Mouse (Mus musculus) hindbrain, embryonic 14.5 days (tissue): ENCODE data around the gene Gsta3. TPM values are rescaled to one million over a fixed set of nuclear protein-coding genes. Genes with fewer than 3 reads are reported as not detected.
"Not testable (repeated sequence)": the region's sequence is repeated elsewhere in the genome, so short reads cannot be mapped to it uniquely, and the experiment has no call there.

ENCODE experiments used
- ATAC-seq: fragments of 200-750 bp; cut with Nextera tagmentation; 2 replicates; pipeline ENCODE4 v1.8.0; 2017; ENCODE audit warnings: moderate number of reproducible peaks, mild to moderate bottlenecking, moderate TSS enrichment, moderate library complexity; ENCODE audit not compliant: low FRiP score
- DNase-seq: peaks from one replicate; pipeline ENCODE4 v3.0.0-alpha.2; 2015; ENCODE audit warnings: low spot score
- H3K27ac ChIP-seq: fragments of 300-500 bp; sonication (generic); 2 replicates; pipeline ENCODE4 v1.5.1; 2014; ENCODE audit warnings: mild to moderate bottlenecking, moderate library complexity
- H3K27me3 ChIP-seq: fragments of 300-500 bp; sonication (generic); 2 replicates; pipeline ENCODE4 v1.6.1; 2014; ENCODE audit warnings: mild to moderate bottlenecking, low read length, mixed read lengths; ENCODE audit not compliant: control insufficient read depth, insufficient read depth
- H3K36me3 ChIP-seq: fragments of 300-500 bp; sonication (generic); replicated peaks from 2 replicates; pipeline ENCODE4 v1.6.1; 2014; ENCODE audit not compliant: control insufficient read depth, insufficient read depth
- H3K4me1 ChIP-seq: fragments of 300-500 bp; sonication (generic); replicated peaks from 2 replicates; pipeline ENCODE4 v1.6.1; 2014; ENCODE audit warnings: antibody characterized with exemption, low read length, mixed read lengths; ENCODE audit not compliant: control insufficient read depth, insufficient read depth
- H3K4me2 ChIP-seq: fragments of 300-500 bp; sonication (generic); replicated peaks from 2 replicates; pipeline ENCODE4 v1.6.1; 2014; ENCODE audit warnings: mild to moderate bottlenecking, moderate library complexity
- H3K4me3 ChIP-seq: fragments of 300-500 bp; sonication (generic); replicated peaks from 2 replicates; pipeline ENCODE4 v1.5.1; 2014; ENCODE audit warnings: mild to moderate bottlenecking, low read length
- H3K9ac ChIP-seq: fragments of 300-500 bp; sonication (generic); 2 replicates; pipeline ENCODE4 v1.6.1; 2014
- H3K9me3 ChIP-seq: fragments of 300-500 bp; sonication (generic); 2 replicates; pipeline ENCODE4 v1.6.1; 2016; ENCODE audit warnings: low read length; ENCODE audit not compliant: control insufficient read depth
- WGBS: fragments of 180-500 bp; shearing (Covaris S2); extraction: QIAGEN DNeasy Blood & Tissue Kit; methylation state at CpG from one replicate; pipeline ENCODE4 v1.1.7; 2014; 5-methylcytosine and 5-hydroxymethylcytosine counted together
- polyA plus RNA-seq: library from polyadenylated mRNA; unstranded; fragments of >200 nt; fragmentation: Nextera tagmentation; extraction: Ambion mirVana; gene quantifications from 2 replicates; pipeline ENCODE4 v1.2.1, GENCODE M21; 2014

Gene Gsta3
- polyA plus RNA-seq, 1 experiment from 2014 or later = 0.51 TPM

- no peak overlapping the region for H3K4me2 ChIP-seq
- no peaks in the 10 kb centered on the region for H3K4me1 ChIP-seq
- DNase-seq = no peak
- H3K9me3 ChIP-seq = no peaks in the 10 kb centered on the region
- WGBS = 92% methylated on average over 10 of the region's 10 CpGs
- no peaks in the 10 kb centered on the region for H3K27me3 ChIP-seq
- H3K27ac ChIP-seq = no peak overlapping the region
- ATAC-seq = no peak
- H3K36me3 ChIP-seq = no peaks in the 10 kb centered on the region
- no peak overlapping the region for H3K9ac ChIP-seq
- H3K4me3 ChIP-seq = no peak overlapping the region
Measured at GRCm38 (mm10) chr1:21252566-21253302, 12.3 kb downstream of the Gsta3 start.

- Histone ChIP-seq H3K36me3 (no peaks in the 10 kb centered on the region), H3K4me1 (no peaks in the 10 kb centered on the region), H3K27ac (no peak overlapping the region), H3K27me3 (no peaks in the 10 kb centered on the region), H3K9me3 (no peaks in the 10 kb centered on the region), H3K4me3 (no peak overlapping the region), H3K4me2 (no peak overlapping the region), H3K9ac (no peak overlapping the region)
- DNase-seq = no peak
- WGBS = 90% methylated on average over 1 of the region's 1 CpGs
- no peak for ATAC-seq
Measured at GRCm38 (mm10) chr1:21253303-21253650, 12.9 kb downstream of the Gsta3 start.

GRCm38 (mm10) chr1:21253856-21254255, 13.5 kb downstream of the Gsta3 start:
- no peaks in the 10 kb centered on the region for H3K4me1 ChIP-seq
- no peak overlapping the region for H3K4me2 ChIP-seq
- no peaks in the 10 kb centered on the region for H3K27me3 ChIP-seq
- no peak overlapping the region for H3K9ac ChIP-seq
- no peak overlapping the region for H3K27ac ChIP-seq
- WGBS = 82% methylated on average over 4 of the region's 4 CpGs
- no peaks in the 10 kb centered on the region for H3K9me3 ChIP-seq
- H3K4me3 ChIP-seq = no peak overlapping the region
- ATAC-seq (no peak), DNase-seq (no peak)
- no peaks in the 10 kb centered on the region for H3K36me3 ChIP-seq

- Histone ChIP-seq H3K27ac (no peak overlapping the region), H3K9ac (no peak overlapping the region), H3K36me3 (no peaks in the 10 kb centered on the region), H3K27me3 (no peaks in the 10 kb centered on the region), H3K4me1 (no peaks in the 10 kb centered on the region), H3K4me3 (no peak overlapping the region), H3K9me3 (no peaks in the 10 kb centered on the region), H3K4me2 (no peak overlapping the region)
- WGBS = 97% methylated on average over 7 of the region's 7 CpGs
- no peak for DNase-seq
- ATAC-seq = no peak
Measured at GRCm38 (mm10) chr1:21255625-21256345, 15.4 kb downstream of the Gsta3 start.

DNA sequence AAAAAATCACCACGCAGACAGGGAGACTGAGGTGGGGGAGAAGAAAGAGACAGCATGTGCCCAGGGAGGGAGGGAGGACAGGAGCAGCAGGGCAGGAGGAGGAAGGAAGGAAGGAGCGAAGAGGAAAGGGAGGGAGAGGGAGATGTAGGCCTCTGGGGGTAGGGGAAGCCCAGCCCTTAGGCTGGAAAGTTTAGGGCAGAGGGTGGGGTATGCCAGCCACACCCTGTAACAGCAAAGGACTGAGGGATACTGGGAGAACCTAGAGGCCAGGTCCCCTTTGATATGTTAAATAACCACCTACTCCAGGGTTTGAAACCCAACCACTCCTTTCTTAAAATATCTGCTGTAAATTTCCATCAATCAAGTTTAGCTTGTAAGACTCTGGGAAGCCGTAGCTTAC, 16.0 kb downstream of the Gsta3 start:
- no peaks in the 10 kb centered on the region for H3K36me3 ChIP-seq
- 65% methylated on average over 3 of the region's 3 CpGs for WGBS
- no peak overlapping the region for H3K4me2 ChIP-seq
- ATAC-seq = no peak
- no peaks in the 10 kb centered on the region for H3K27me3 ChIP-seq
- no peak overlapping the region for H3K27ac ChIP-seq
- no peak overlapping the region for H3K4me3 ChIP-seq
- DNase-seq = no peak
- H3K4me1 ChIP-seq = no peaks in the 10 kb centered on the region
- H3K9me3 ChIP-seq = no peaks in the 10 kb centered on the region
- H3K9ac ChIP-seq = no peak overlapping the region

GRCm38 (mm10) chr1:21256871-21257270, 16.5 kb downstream of the Gsta3 start:
- Histone ChIP-seq H3K36me3 (no peaks in the 10 kb centered on the region), H3K9ac (no peak overlapping the region), H3K4me3 (no peak overlapping the region), H3K27ac (no peak overlapping the region), H3K4me1 (no peaks in the 10 kb centered on the region), H3K27me3 (no peaks in the 10 kb centered on the region), H3K4me2 (no peak overlapping the region), H3K9me3 (no peaks in the 10 kb centered on the region)
- WGBS = 81% methylated on average over 5 of the region's 5 CpGs
- no peak for ATAC-seq
- DNase-seq = no peak

- not testable (repeated sequence) for H3K4me2 ChIP-seq, H3K4me3 ChIP-seq, H3K9me3 ChIP-seq, H3K9ac ChIP-seq, H3K27ac ChIP-seq, H3K36me3 ChIP-seq, H3K27me3 ChIP-seq, DNase-seq, ATAC-seq, H3K4me1 ChIP-seq
- 92% methylated on average over 8 of the region's 8 CpGs for WGBS
Measured at GRCm38 (mm10) chr1:21259981-21260380, 19.6 kb downstream of the Gsta3 start.

- Histone ChIP-seq H3K4me2 (no peak overlapping the region), H3K9me3 (no peaks in the 10 kb centered on the region), H3K27ac (no peak overlapping the region), H3K4me3 (no peak overlapping the region), H3K4me1 (no peaks in the 10 kb centered on the region), H3K27me3 (no peaks in the 10 kb centered on the region), H3K36me3 (no peaks in the 10 kb centered on the region), H3K9ac (no peak overlapping the region)
- DNase-seq (no peak), ATAC-seq (no peak)
- WGBS = 97% methylated on average over 5 of the region's 5 CpGs
Measured at GRCm38 (mm10) chr1:21262401-21262800, 22.0 kb downstream of the Gsta3 start.

DNA sequence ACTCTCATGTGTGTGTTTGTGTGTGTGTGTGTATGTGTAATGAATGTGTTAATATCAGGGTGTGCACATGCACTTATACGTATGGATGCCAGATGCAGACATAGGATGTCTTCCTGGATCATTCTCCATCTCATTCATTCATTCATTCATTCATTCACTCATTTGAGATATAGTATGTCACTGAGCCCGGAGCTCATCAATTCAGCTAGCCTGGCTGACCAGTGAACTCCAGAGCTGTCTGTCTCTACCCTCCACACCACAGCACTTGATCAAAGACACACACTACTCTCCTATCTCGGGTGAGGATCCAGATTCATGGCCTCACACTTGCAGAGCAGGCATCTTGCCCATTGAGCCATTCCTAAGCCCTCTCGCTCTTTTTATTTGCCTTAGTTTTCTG, 23.6 kb downstream of the Gsta3 start:
- no peak overlapping the region for H3K9ac ChIP-seq
- no peak overlapping the region for H3K4me2 ChIP-seq
- H3K4me3 ChIP-seq = no peak overlapping the region
- H3K36me3 ChIP-seq = no peaks in the 10 kb centered on the region
- no peak for DNase-seq
- no peaks in the 10 kb centered on the region for H3K27me3 ChIP-seq
- 93% methylated on average over 4 of the region's 4 CpGs for WGBS
- no peaks in the 10 kb centered on the region for H3K9me3 ChIP-seq
- no peaks in the 10 kb centered on the region for H3K4me1 ChIP-seq
- H3K27ac ChIP-seq = no peak overlapping the region
- ATAC-seq = no peak
